Mouse (Mus musculus): Measurements from ENCODE around the gene Mark1.

DNA sequence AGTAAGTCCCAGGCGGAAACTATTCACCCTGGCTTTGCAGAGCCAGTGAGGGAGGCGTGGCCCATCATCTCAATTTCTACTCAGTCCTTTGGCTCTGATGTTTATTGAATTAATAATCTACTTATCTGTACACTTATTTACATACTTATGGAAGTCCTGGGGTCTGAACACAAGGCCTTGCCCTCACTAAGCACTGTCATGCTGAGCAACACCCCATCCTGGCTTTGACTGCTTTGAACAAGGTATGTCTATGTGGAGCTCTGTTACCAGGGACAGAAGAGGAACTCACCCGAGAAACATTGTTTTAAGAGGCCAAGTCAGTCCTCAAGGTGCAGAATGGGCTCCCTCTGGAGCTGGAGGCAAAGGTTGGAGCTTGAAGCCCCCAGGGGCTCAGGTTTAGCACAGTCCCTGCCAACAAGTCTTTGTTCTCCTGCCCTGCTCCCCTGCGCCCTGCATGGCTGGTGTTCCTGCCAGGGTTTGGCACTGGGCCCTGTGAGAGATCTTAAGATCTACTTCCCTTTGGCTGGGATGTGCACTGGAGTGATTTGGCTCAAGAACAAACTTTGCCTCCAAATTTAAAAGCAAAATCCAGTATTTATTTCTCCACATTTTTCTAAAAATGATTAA, 129.3 kb downstream of the Mark1 start:
- no peak for TF ChIP-seq CTCF (IDR thresholded peaks at IDR 0.05; ENCODE audit: control insufficient read depth, insufficient read depth, insufficient read length)
- no peak for TF ChIP-seq MAX (IDR thresholded peaks at IDR 0.05)

Data from C2C12 (cell line).